Mouse (Mus musculus) ovary, postnatal 14 days (tissue): ENCODE measurements around the gene Actg1.
"Not testable (repeated sequence)": the region's sequence is repeated elsewhere in the genome, so short reads cannot be mapped to it uniquely, and the experiment has no call there.

Source experiments
- DNase-seq: peaks from one replicate; pipeline ENCODE4 v3.0.0; 2022; ENCODE audit warnings: low spot score

The Actg1 gene

DNA sequence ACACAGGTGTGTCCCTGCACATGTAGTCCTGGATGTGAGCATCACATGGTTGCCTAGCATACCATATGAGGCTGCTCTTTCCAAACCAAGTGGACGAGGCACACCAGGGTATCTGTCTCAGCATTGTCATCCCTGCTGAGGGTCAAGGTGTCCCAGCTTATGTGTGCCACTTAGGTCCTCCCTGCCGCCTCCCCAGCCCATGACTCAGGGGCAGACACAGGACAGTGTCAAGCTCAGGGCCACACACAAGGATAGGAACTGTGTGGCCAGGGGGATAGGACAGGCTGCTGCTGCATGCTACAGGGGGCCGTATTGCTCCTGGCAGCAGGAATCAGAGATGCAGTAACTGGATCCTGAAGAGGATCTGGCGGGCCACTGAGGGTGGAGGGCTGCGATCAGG lies 12.4 kb upstream of the Actg1 start:
- DNase-seq = no peak

DNA sequence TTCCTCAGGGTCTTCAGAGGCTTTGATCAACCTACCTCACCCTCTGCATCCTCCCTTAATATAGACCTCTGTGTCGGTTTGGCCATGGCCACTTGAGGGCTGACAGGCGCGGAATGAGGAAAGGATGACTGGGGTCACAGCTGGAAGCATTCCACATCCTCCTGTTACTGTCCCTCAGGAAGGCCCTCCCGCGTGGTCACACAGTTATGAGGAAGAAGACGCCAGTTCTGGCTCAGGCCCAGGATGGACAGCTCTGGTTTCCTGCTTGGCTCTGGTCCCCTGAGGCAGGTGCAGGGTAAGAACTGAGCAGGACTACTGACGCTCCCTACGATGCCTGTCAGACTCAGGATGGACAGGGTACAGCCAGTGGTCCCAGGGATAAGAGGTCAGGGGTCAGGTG lies 11.7 kb upstream of the Actg1 start:
- DNase-seq = no peak

- no peak for DNase-seq
Observed at GRCm38 (mm10) chr11:120359391-120359790, 11.0 kb upstream of the Actg1 start.

GRCm38 (mm10) chr11:120357791-120358401 lies 9.6 kb upstream of the Actg1 start:
- no peak for DNase-seq

DNA sequence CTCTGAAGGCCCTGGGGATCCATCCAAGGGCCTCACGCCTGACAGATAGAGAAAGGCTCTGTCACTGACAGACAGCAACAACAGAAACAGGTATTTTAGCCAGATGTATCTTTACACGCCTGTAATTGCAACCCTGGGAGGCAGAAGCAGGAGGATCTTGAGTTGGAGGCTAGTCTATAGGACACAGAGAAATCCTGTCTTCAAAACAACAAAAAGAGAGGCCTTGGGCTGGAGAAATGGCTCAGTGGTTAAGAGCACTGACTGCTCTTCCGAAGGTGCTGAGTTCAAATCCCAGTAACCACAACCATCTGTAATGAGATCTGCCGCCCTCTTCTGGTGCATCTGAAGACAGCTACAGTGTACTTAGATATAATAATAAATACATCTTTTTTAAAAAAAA lies 8.6 kb upstream of the Actg1 start:
- no peak for DNase-seq

- no peak for DNase-seq
Observed at GRCm38 (mm10) chr11:120356319-120356840, 8.0 kb upstream of the Actg1 start.

- no peak for DNase-seq
Observed at GRCm38 (mm10) chr11:120355277-120356039, 7.1 kb upstream of the Actg1 start.

DNA sequence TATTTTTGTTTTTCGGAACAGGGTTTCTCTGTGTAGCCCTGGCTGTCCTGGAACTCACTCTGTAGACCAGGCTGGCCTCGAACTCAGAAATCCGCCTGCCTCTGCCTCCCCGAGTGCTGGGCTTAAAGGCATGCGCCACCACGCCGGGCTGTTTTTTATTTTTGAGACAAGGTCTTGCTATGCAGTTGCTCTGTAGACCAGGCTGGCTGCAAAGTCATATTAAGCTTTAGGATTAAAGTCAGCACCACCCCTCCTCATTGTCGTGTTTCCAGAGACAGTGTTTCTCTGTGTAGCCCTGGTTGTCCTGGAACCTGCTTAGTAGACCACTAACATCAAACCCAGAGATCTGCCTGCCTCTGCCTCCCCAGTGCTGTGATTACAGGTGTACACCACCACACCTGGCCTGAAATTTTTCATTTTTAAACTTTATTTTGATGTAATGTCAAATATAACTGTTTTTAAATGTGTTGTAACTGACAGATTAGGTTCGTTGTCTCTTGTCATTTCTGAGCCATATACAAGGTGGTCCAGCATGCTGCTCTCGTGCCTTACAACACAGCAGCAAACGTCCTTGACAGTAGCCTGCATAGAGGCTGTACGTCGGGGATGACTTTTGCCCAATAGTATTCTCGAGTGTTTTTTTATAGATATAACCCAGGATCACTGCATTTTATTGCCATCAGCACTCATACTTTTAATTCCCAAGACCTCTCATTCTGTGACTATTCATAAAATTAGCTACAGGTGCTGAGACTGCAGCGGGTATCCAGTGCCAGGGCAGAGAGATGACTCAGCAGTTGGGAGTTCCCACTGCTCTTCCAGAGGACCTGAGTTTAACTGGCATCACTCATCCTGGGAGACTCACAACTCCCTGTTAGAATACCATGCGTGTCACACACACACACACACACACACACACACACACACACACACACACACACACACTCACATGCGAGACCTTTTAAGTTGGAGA lies 6.2 kb upstream of the Actg1 start:
- DNase-seq = no peak

GRCm38 (mm10) chr11:120353500-120354303 lies 5.4 kb upstream of the Actg1 start:
- DNase-seq = peak; percentile 80

DNA sequence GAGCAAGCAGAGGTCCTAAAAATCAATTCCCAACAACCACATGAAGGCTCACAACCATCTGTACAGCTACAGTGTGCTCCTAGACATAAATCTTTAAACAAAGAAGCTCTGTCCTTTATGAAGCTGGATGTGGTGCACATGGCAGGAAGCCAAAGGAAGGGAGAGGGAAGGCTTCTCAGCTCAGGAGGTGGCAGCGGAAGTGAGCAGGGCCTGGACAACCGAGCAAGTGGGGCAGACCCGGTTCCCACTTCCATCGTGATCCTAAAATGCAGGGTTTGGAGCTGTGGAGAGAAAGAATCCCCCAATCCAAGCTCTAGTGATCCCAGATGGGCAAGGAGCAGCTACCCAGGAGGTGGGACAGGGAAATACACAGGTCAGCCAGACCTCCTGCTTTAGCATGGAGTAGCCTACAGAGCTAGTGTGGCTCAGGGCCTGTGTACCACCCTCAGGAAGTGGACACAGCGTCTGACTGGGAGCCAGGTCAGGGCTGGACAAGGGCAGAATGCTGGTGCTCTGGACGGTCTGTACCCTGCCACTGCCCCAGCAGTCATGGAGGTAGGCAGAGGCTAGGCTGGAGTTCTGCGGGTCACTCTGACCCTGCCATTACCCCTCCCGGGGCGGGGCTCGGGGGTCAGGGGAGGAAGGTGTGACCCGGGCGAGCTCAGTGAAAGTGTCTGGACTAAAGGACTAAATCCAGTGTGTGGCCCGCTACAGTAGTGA lies 4.4 kb upstream of the Actg1 start:
- no peak for DNase-seq

- DNase-seq = not testable (repeated sequence)
Observed at GRCm38 (mm10) chr11:120352093-120352350, 3.7 kb upstream of the Actg1 start.

- no peak for DNase-seq
Observed at GRCm38 (mm10) chr11:120351250-120352092, 3.1 kb upstream of the Actg1 start.

DNA sequence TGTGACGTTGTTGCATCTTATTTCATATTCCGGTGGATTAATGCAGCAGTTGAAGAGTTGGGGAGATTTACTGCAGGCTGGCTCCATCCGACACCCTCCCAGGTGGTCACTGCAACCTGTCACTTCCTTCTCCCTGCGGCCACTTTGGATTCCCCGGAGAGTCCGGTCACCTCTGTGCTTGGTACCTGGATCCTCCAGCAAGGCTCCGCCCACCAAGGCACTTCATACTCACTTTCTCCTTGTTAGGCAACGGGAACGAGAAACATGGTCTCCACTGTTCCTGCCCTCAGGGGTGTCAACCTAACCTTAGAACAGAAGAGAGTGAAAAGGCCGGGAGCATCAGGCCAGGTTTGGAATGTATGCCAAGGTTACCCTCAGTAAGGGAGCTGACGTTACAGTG lies 2.4 kb upstream of the Actg1 start:
- no peak for DNase-seq

GRCm38 (mm10) chr11:120349986-120350702 lies 1.8 kb upstream of the Actg1 start:
- peak; percentile 90 for DNase-seq

DNA sequence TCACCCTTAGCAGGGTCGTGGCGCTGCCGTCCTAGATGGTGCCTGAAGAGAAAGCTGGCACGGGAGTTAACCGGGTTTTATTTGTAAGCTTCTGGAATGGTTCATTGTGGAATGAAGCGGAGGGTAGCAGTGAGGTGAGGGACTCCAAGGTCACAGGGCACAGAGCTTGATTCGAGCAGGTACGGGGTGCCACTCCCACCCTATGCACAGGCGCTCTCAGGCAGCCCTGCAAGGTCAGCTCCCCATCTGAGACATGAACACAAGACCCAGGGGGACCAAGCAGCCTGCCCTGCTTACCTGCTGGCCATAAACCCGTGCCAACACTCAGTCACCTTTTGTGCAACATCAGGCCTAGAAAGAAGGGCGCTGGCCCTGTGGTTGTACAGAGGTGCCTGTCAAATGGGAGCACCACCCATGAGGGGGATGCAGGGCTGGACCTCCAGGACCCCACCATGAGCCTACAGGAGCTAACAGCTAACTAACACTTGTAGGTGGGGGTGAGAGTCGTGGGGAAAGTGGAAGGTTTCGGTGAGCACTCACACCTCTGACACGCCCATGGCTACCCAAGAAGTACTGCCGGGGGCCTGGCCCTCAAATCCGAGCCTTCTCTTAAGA lies 1.1 kb upstream of the Actg1 start:
- DNase-seq = no peak

DNA sequence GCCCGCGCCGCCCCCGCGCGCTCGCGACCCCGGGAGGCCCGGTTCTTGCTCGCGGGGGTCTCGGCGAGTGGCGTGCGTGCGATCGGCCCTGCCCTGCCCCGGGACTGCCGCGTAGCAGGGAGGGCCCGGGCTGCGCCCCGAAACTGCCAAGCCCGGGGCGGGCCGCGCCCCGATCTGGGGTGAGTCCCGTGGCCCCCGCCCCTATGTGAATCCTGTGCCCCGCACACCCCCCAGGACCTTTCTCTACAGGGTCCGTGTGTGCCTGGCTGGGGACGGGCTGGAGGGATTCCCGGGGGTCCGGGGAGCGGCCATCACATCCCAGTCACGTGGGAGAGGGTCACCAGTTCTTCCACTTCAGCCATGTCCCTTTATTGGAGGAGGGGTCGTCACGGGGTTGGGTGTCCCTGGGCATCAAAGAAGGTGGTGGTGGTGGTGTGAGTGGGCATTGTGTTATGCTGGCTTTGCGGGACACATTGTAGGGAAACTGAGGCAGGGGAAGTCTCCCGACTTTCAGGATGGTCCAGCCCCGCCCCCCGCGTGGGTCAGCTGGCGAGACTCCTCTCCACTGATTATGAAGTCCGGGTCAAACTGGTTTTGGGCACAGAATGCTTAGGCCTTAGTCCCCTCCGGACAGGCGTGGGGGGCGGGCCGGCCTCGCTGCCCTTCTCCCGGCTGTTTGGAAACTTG lies 485 bp upstream of the Actg1 start:
- DNase-seq = no peak

DNA sequence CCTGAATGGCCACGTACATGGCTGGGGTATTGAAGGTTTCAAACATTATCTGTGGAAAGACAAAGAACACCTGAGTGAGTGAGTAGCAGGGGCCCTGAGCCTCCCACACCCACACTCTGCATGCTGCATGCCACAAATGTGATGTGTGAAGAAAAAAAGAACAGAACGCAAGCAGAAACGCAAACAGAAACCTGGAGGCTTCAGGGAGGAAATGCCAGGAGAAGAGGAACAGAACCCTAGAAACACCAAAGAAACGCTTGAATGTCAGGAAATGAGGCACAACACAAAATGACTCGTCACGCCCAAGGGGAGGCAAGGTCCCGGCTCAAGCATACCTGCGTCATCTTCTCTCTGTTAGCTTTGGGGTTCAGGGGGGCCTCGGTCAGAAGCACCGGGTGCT lies 1.0 kb downstream of the Actg1 start:
- no peak for DNase-seq

DNA sequence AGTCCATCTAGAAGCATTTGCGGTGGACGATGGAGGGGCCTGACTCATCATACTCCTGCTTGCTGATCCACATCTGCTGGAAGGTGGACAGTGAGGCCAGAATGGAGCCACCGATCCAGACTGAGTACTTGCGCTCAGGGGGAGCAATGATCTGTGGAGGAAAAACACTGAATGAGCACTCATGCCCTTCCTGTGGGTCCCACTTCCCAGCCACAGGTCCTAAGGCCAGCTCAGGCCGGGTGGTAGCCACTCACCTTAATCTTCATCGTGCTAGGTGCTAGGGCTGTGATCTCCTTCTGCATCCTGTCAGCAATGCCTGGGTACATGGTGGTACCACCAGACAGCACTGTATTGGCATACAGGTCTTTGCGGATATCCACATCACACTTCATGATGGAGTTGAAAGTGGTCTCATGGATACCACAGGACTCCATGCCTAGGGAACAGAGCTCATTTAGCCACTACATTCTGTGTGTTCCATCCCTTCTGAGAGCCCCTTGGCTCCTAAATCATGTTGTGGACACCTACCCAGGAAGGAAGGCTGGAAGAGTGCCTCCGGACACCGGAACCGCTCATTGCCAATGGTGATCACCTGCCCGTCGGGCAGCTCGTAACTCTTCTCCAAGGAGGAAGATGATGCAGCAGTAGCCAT lies 1.8 kb downstream of the Actg1 start:
- DNase-seq = not testable (repeated sequence)
